Mouse (Mus musculus) erythroid progenitor cell, adult 5-6 weeks (primary cell): ENCODE measurements around the gene Clec4g. TPM values are rescaled to one million over a fixed set of nuclear protein-coding genes. Genes with fewer than 3 reads are reported as not detected.
"Not testable (repeated sequence)": the region's sequence is repeated elsewhere in the genome, so short reads cannot be mapped to it uniquely, and the experiment has no call there.

Experiments used
- ATAC-seq: replicated peaks from 2 replicates; pipeline ENCODE4 v1.8.0; 2016; ENCODE audit warnings: moderate number of reproducible peaks, mild to moderate bottlenecking, moderate TSS enrichment, inconsistent platforms; ENCODE audit not compliant: poor library complexity, low FRiP score, severe bottlenecking
- total RNA-seq, 2 experiments: library from RNA; stranded (forward) in 1 of 2; stranded (reverse) in 1 of 2; fragments of 150-400 nt in 1 of 2; fragments of 186-747, 209-891 nt in 1 of 2; gene quantifications; 2 replicates each; pipeline versions ENCODE4 v1.2.3 to v1.2.4; 2015 to 2017; ENCODE audit warnings: low replicate concordance in 2 of 2

Clec4g gene
- not detected in 2 replicates for total RNA-seq (2015; ENCODE audit: low replicate concordance)
- total RNA-seq (2017; ENCODE audit: low replicate concordance), result not detected in 2 replicates

- no peak for ATAC-seq
Measured at GRCm38 (mm10) chr8:3720551-3720950, at the start of gene Clec4g. Clec4g (minus strand) TSS chr8:3720651.

DNA sequence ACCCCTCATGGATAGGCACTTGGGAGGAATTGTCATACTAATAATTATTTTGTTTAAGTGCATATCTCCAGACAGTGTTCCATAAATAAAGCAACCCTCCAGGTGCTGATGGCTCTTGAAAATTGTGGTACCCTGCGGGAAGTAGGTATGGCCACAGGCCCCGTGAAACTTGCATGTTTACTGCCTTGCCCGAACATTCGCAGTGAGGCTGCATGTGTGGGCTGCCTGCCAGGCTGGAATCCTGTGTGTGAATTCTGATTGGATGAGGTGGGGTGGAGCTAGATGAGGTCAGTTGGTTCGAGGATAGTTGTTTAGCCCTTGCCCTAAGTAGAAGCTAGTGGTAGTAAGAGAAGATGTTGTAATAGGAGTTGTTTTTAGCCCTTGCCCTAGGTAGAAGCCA lies 48.2 kb upstream of the Clec4g start:
- not testable (repeated sequence) for ATAC-seq

DNA sequence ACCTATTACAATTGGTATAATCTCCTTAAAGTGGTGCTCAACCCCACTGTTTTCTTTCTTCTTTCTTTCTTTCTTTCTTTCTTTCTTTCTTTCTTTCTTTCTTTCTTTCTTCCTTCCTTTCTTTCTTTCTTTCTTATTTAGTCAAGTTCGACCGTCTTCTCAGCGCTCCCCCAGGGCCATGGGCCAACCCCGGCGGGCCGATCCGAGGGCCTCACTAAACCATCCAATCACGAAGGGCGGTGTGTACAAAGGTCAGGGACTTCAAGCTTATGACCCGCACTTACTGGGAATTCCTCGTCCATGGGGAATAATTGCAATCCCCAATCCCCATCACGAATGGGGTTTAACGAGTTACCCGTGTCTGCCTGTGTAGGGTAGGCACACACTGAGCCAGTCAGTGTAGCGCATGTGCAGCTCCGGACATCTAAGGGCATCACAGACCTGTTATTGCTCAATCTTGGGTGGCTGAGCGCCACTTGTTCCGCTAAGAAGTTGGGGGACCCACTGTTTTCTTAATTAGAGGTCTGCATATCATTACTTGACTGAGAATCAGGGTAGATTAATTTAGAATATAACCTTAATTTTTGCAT lies 33.9 kb upstream of the Clec4g start:
- ATAC-seq, result peak; percentile 99

GRCm38 (mm10) chr8:3748761-3749160 lies 28.3 kb upstream of the Clec4g start, which contains the start of gene Cd209a:
Cd209a (minus strand) TSS chr8:3748984.
- no peak for ATAC-seq

- ATAC-seq, result no peak
Measured at GRCm38 (mm10) chr8:3736947-3737346, 16.5 kb upstream of the Clec4g start.

GRCm38 (mm10) chr8:3735599-3735998 lies 15.1 kb upstream of the Clec4g start:
- no peak for ATAC-seq

GRCm38 (mm10) chr8:3734084-3734483 lies 13.6 kb upstream of the Clec4g start:
- no peak for ATAC-seq

DNA sequence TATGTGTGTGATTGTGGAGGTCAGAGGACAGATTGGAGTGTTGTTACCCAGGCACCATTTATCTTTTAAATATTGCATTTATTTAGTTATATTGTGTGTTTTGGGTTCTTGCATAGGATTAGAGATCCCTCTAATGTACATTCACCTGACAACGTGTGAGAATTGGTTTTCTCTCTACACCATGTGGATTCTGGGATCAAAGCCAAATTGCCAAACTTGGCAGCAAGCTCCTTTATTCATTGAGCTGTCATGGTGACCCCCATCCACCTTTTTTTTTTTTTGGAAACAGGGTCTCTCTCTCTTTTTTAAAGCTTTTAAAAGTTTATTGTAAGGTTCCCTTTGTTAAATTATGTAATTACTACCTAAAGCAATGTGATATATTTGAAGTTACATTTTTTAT lies 590 bp upstream of the Clec4g start:
- ATAC-seq, result no peak

GRCm38 (mm10) chr8:3718559-3718958 lies 1.9 kb downstream of the Clec4g start:
- ATAC-seq, result peak; percentile 79

GRCm38 (mm10) chr8:3717321-3717954 lies 3.0 kb downstream of the Clec4g start:
- no peak for ATAC-seq

DNA sequence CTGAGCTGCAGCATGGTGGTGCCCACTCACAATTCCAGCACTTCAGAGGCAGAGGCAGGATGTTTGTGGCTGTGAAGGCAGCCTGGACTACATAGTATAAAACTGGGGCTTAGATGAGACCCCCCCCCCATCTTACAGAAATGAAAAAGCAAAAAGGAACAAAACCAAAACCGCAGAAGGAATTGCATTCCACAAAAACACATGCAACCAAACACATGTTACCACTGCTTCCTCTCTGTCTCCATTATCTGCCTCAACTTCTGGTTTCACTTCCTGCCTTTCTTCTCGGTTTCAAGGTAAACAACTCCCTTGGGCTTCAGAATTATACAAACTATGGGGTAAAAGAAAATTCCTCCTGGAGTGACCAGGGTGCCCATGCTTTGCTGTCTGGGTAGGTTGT lies 8.8 kb downstream of the Clec4g start:
- ATAC-seq, result no peak

GRCm38 (mm10) chr8:3710312-3710711 lies 10.1 kb downstream of the Clec4g start:
- ATAC-seq, result no peak

- ATAC-seq, result no peak
Measured at GRCm38 (mm10) chr8:3707611-3708010, 12.8 kb downstream of the Clec4g start.

DNA sequence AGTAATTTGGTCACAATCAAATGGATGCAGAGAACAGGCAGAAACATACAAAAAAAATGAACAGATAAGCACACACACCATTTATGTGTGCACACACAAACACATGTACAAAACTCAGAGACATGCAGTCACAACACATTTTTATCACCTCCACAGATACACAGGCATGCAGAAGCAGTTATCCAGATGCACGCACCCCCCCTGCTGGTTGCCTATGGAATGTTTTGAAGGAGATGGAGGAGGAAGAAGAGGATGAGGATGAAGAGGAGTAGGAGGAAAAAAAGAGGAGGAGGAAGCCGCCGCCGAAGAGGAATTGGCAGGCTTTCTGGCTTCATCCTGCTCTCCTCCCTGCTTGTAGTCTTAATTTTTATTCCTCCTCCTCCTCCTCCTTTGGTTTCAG lies 14.7 kb downstream of the Clec4g start:
- ATAC-seq, result no peak

GRCm38 (mm10) chr8:3701491-3701890 lies 19.0 kb downstream of the Clec4g start:
- ATAC-seq, result no peak

DNA sequence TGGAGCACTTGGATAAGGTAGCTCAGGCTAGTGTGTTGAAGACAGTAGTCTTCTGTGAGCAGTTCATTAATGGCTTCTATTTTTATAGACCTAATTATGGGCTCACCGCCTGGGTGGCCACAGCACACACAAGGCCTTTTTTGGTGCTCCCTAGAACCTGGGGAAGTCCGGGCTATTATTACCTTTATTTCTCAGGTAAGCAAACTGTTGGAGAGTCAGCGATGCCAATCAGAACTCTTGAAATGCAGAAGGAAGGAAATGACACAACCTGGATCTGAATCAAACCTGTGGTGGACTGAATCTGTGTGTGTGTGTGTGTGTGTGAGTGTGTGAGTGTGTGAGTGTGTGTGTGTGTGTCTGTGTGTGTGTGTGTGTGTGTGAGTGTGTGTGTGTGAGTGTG lies 26.3 kb downstream of the Clec4g start, which contains the start of gene Fcer2a:
Fcer2a (minus strand) TSS at position 55 of the 400 bp plus-strand sequence.
- ATAC-seq, result no peak

GRCm38 (mm10) chr8:3690774-3691173 lies 29.7 kb downstream of the Clec4g start:
- ATAC-seq, result no peak

GRCm38 (mm10) chr8:3687537-3687936 lies 32.9 kb downstream of the Clec4g start:
- no peak for ATAC-seq

- ATAC-seq, result no peak
Measured at GRCm38 (mm10) chr8:3685422-3685821, 35.0 kb downstream of the Clec4g start.

- no peak for ATAC-seq
Measured at GRCm38 (mm10) chr8:3684530-3684929, 35.9 kb downstream of the Clec4g start.

DNA sequence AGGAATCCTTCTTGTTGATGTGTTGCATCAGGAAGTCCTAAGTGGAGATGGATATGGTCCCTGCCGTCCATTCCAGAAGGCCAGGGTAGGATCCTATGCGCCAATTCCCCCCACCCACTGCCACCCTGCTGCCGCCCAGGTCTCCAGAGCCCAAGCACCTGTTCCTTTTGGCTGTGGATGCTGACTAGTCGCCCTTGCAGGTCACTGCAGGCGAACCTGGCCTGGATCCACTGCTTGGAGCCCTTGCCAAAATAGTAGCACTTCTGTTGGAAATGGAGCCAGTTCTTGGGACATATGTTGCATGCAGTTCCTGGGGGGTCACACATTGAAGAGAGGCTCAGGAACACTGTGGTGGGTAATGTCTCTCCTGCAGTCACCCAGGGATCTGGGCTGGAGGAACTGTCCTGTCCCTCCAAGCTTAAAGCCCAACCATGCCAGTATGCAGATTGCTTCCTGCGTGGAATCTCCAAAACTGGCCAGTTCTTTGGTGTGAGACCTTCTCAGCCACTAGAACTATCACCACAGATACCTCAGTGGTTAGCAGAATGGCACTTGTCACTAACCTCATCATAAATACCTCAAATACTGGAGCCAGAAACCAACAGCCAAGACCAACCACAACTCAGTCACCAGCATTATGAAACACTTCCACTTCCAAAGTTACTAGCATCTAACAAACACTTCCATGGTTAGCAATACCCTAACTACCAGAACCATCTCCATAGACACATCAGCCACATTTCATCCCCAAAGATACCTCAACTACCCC lies 36.9 kb downstream of the Clec4g start:
- ATAC-seq, result no peak
